ENCODE assay signal across 28 mouse cellular contexts in genomic region chr6:135194907-135195306, GRCm38 (mm10). TPM values are rescaled to one million over a fixed set of nuclear protein-coding genes. Genes with fewer than 3 reads are reported as not detected.
A peak's percentile ranks its signal among the peaks of the same experiment; 100 is the strongest.
DNase-seq lines count a peak whose midpoint lies in the region; ATAC-seq lines count a peak whose summit lies in the region.
"Had no signal": no experiment of that assay in that cellular context is flagged by ENCODE, and none has a peak within 500 bp of the region (broad histone marks: within the 10 kb centered on the region; RNA-seq: fewer than 3 reads in every experiment).

No protein-coding gene starts in this region.

- H3K9ac ChIP-seq in liver, embryonic 13.5 days = peak overlapping the region; percentile 60
- H3K9ac ChIP-seq: embryonic facial prominence, embryonic 12.5 days; heart, embryonic 15.5 days; lung, embryonic 15.5 days; neural tube, embryonic 13.5 days; stomach, embryonic 15.5 days had no signal

- H3K4me2 ChIP-seq in liver, embryonic 13.5 days = peak overlapping the region; percentile 77
- H3K4me2 ChIP-seq: embryonic facial prominence, embryonic 12.5 days; heart, embryonic 15.5 days; lung, embryonic 15.5 days; neural tube, embryonic 13.5 days; stomach, embryonic 15.5 days had no signal

- no peaks in the 10 kb centered on the region for H3K27me3 ChIP-seq in liver, embryonic 13.5 days
- H3K27me3 ChIP-seq: embryonic facial prominence, embryonic 12.5 days; heart, embryonic 15.5 days; lung, embryonic 15.5 days; neural tube, embryonic 13.5 days; stomach, embryonic 15.5 days had no signal

- H3K4me3 ChIP-seq in liver, embryonic 13.5 days (replicated peaks) = peak overlapping the region; percentile 89; the same call in 1 of the 2 replicates
- H3K4me3 ChIP-seq: embryonic facial prominence, embryonic 12.5 days; gastrocnemius, adult 2 months; heart, embryonic 15.5 days; lung, embryonic 15.5 days; midbrain, embryonic 10.5 days; neural tube, embryonic 13.5 days; stomach, embryonic 15.5 days had no signal

- WGBS in liver, embryonic 13.5 days (ENCODE audit: insufficient replicate concordance) = 56% methylated on average over 4 of the region's 4 CpGs

- H3K36me3 ChIP-seq in liver, embryonic 13.5 days = peaks cover 29% of the 10 kb centered on the region
- H3K36me3 ChIP-seq: embryonic facial prominence, embryonic 12.5 days; heart, embryonic 15.5 days; lung, embryonic 15.5 days; midbrain, embryonic 10.5 days; neural tube, embryonic 13.5 days; stomach, embryonic 15.5 days had no signal

- H3K4me1 ChIP-seq in liver, embryonic 13.5 days (replicated peaks) = peaks cover 70% of the 10 kb centered on the region

- no peaks in the 10 kb centered on the region for H3K9me3 ChIP-seq in liver, embryonic 13.5 days (replicated peaks)
- H3K9me3 ChIP-seq: embryonic facial prominence, embryonic 12.5 days; heart, embryonic 15.5 days; lung, embryonic 15.5 days; midbrain, embryonic 10.5 days; neural tube, embryonic 13.5 days; stomach, embryonic 15.5 days had no signal

- peak overlapping the region; percentile 100 for H3K27ac ChIP-seq in liver, embryonic 13.5 days
- H3K27ac ChIP-seq: embryonic facial prominence, embryonic 12.5 days; gastrocnemius, adult 2 months; heart, embryonic 15.5 days; kidney, postnatal 0 days; lung, embryonic 15.5 days; midbrain, embryonic 10.5 days; neural tube, embryonic 13.5 days; stomach, embryonic 15.5 days had no signal

- peak; percentile 65 for ATAC-seq in erythroblast, adult 5-6 weeks (replicated peaks; ENCODE audit: low FRiP score, poor library complexity, severe bottlenecking)
- ATAC-seq in liver, embryonic 13.5 days (ENCODE audit: low read depth) = peak; percentile 37
- ATAC-seq: forebrain, embryonic 16.5 days; hindbrain, embryonic 16.5 days had no signal

- DNase-seq in spleen, adult 12 weeks (ENCODE audit: low spot score) = peak; percentile 49
- no peak for DNase-seq in spleen, postnatal 4 days (ENCODE audit: low spot score in 2 of 2)
- peak; percentile 21 for DNase-seq in liver, embryonic 13.5 days
- DNase-seq in ovary, adult 18-20 months (ENCODE audit: low spot score) = no peak
- DNase-seq in cerebellum, postnatal 14 days = no peak
- no peak for DNase-seq in retina, postnatal 1 day
- DNase-seq: adrenal gland, postnatal 25 days; cerebellum, adult 8-10 months; cerebellum, postnatal 36 days; embryo, embryonic 11 days; gastrocnemius, adult 2 months; kidney, adult 8-10 months; kidney, postnatal 4 days had no signal

RNA-seq across cellular contexts. Expression of gene Fam234b, which starts 2.9 kb away (rescaled TPM):
- total RNA-seq in erythroblast, adult 5-6 weeks (2015; ENCODE audit: low replicate concordance) = 96.6 and 108 TPM in 2 replicates
- total RNA-seq in erythroblast, adult 5-6 weeks (2017; ENCODE audit: low replicate concordance) = 155 and 168 TPM in 2 replicates
- 30.1 and 43.5 TPM in 2 replicates for polyA plus RNA-seq in liver, embryonic 13.5 days (2015; fragmentation: Nextera tagmentation; extraction: Ambion mirVana)

RNA-seq across cellular contexts. Expression of gene Hebp1, which starts 2.9 kb away (rescaled TPM):
- total RNA-seq in erythroblast, adult 5-6 weeks (2015; ENCODE audit: low replicate concordance) = 72.1 and 87.8 TPM in 2 replicates
- total RNA-seq in erythroblast, adult 5-6 weeks (2017; ENCODE audit: low replicate concordance) = 143 and 274 TPM in 2 replicates
- polyA plus RNA-seq in liver, embryonic 13.5 days (2015; fragmentation: Nextera tagmentation; extraction: Ambion mirVana) = 129 and 141 TPM in 2 replicates

RNA-seq across cellular contexts. Expression of gene Gsg1, which starts 59.2 kb away (rescaled TPM):
- total RNA-seq in erythroblast, adult 5-6 weeks (2015; ENCODE audit: low replicate concordance) = not detected in 2 replicates
- not detected in 2 replicates for total RNA-seq in erythroblast, adult 5-6 weeks (2017; ENCODE audit: low replicate concordance)
- polyA plus RNA-seq in liver, embryonic 13.5 days (2015; fragmentation: Nextera tagmentation; extraction: Ambion mirVana) = 0.15 and 0.16 TPM in 2 replicates
- total RNA-seq: adrenal gland, adult 18-20 months; adrenal gland, postnatal 25 days; gastrocnemius, adult 2 months; layer of hippocampus, postnatal 25 days; left cerebral cortex, adult 8-10 months; left cerebral cortex, postnatal 36 days; megakaryocyte progenitor cell, adult 5-6 weeks had no signal

Comparison
In these comparisons a context has a peak if more than half of its experiments do, and no peak if none do; other contexts are left out.
1. DNase-seq: peak in spleen, adult 12 weeks (single experiment) and liver, embryonic 13.5 days (single experiment); none in spleen, postnatal 4 days (0 of 2), ovary, adult 18-20 months (single experiment), cerebellum, postnatal 14 days (0 of 2) and retina, postnatal 1 day (single experiment).